Mouse (Mus musculus) skeletal muscle tissue, adult 2 months (tissue): ENCODE data around the gene Chmp5.
"Not testable (repeated sequence)": the region's sequence is repeated elsewhere in the genome, so short reads cannot be mapped to it uniquely, and the experiment has no call there.

Experiments used
- DNase-seq: peaks from one replicate; pipeline ENCODE4 v3.0.0-alpha.2; 2012; ENCODE audit warnings: low read depth, low spot score

Chmp5 gene

DNA sequence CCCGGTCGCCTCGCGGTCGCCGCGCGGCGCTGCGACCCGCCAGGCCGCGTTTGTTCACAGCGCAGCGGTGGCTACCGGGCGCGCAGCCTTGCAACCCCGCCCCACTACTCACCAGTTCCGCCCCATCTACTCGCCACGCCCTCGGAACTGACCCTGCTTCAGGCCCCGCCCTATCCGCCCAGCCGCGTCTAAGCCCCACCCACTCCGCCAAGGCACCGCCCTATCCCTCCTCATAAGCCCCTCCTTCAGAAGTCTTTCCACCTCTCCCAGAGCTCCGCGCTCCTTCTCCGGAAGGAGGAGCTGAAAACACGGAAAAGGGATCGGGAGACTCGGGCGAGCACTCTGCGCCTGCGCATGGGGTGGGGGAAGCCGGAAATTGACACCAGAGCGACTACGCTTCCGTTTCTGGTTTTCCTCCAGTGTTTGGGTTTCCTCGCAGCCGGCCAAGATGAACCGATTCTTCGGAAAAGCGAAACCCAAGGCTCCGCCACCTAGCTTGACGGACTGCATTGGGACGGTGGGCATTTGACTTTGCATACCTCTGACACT lies at the start of gene Chmp5, which contains the start of gene Bag1:
Chmp5 (plus strand) TSS at position 248 of the 549 bp plus-strand sequence.
Bag1 (minus strand) TSS at position 135 of the 549 bp plus-strand sequence.
- peak; percentile 99 for DNase-seq

DNA sequence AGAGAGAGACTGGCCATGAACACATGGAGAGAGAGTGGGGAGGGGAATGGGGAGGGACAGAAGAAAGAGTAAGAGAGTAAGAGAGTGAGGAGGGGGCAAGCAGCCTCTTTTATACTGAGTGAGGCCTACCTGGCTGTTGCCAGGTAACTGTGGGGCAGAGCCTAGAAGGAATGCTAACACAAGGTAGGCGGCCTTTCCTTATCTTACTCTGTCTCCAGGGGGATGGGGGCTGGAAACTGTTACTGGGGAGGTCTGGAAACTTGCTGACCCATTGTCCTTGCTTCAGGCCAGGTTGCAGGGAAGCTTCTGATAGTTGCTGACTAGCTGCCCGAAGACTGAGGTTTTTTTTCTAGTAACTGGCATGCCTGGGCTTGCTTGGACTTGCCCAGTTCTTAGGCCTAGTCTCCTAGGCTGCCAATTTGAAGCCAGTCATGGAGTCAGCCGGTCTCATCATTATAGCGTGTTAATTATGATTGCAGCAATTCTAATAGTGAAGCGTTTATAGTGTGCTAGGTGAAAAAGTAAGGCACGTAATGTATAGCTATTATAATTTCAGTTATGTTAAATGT lies 49.6 kb upstream of the Chmp5 start:
- no peak for DNase-seq

DNA sequence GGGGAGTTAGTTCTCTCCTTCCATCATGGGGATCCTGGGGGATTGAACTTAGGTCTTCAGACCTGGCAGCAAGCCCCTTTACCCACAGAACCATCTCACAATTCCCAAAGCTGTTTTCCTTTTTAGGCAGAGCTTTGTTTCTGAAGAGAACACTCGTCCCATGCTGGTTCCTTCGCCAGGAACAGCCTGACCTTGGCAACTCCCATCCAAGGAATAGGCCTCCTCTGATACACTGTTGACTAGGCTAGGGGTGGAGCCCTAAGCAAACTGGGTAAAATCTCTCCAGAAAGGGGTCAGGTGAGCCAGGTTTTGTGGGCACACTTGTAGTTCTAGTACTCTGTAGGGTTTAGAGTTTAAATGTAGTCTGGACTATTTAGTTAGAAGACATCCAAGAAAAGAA lies 48.9 kb upstream of the Chmp5 start:
- no peak for DNase-seq

DNA sequence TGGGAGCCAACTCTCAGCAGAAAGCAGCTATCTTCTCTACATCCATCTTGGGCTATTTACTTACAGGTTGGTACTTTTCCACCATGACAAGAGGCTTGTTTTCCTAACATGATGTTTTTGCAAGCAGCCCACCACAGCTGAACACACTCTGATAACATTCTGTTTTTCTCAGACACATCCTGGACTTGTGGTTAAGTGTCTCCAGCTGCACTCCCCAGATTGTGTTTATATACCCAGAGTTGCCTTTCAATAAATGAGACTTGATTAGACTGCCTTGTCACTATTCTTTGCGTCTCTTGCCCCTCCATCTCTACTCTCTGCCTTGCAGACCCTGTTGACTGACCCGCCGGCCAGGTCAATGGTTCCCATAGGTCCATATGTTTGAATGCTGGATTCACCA lies 48.1 kb upstream of the Chmp5 start:
- no peak for DNase-seq

DNA sequence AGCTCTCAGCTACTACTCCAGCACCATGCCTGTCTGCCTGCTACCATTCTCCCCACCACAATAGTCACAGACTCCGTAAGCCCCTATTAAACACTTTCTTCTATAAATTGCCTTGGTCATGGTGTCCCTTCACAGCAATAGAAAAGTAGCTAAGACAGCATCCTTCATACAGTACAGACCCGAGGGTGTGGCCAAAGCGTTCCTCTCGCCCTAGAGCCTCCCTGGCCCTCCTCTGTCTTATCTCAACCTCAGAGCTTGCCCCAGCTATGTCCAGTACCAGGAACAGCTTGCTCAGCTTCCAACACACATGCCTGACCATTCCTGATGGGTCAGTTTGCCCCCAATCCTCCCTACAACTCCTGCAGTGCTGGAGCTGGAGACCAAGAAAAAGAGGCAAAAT lies 47.6 kb upstream of the Chmp5 start:
- no peak for DNase-seq

DNA sequence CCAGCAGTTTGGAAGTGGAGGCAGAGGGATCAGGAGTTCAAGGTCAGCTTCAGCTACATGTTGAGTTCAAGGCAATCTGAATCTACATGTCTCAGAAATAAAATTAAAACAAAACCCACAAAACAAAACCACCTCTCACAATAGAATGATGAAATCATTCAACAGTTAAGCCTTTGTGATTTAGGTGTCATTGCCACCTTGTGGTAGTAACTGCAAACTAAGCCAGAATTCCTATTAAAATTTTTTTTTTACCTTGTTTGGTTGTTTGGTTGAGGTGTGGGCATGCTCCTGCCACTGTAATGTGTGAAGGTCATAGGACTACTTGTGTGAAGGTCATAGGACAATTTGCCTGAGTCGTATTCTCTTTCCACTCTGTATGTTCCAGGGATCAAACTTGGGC lies 41.9 kb upstream of the Chmp5 start:
- no peak for DNase-seq

DNA sequence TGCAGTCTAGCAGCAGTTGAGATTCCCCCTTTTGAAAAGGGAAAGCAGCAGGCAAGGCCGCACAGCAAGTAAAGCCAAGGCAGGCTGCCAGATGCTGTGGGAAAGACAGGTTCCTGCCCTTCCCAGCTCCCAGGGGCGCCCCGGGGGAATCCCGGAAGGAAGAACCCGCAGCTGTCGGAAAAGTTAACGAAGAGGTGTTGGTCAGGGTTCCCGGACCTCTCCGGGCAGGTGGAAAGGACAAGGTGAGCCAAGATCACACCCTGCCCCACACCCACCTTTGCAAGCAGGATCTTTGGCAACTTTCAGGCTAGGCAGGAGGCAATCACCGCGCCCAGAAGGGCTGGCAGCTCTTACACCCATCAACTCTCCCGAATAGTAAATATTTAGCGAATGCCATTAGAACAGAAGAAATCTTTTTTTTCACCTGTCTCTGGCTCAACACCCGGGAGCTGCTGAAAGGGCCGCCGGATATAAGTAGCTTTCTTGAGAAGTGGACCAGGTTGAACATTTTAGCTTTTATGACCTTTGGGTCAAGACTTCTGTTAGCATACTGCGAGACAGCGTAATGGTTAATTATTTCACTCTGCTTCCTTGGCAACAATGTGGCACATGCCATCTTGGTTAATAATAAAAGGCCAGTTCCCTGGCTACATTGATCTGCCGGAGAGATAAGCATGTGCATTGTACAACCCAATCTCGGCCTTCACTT lies 39.8 kb upstream of the Chmp5 start:
- DNase-seq, result no peak

DNA sequence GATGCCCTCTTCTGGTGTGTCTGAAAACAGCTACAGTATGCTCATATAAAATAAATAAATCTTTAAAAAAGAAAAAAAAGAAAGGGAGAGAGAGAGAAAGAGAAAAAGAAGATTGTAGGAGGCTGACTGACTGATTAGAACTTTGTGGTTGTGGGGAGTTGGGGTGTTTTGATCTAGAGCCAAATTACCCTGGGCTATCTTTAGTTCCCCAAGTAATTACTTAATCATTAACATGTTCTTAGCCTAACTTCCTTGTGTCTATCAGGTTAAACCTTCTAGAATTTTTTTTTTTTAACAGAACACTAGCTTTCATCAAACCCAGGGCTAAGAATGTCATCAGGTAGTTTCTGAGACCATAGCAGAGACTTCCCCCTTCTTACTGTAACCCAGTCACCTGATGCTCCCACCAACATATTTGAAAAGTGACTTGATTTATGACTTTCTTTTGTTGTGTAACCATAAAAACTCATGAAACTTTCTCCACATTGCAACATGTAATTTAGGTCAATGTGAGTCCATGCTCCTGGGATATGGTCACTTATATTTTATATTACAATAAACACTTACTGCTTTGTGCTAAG lies 33.8 kb upstream of the Chmp5 start:
- DNase-seq, result no peak

DNA sequence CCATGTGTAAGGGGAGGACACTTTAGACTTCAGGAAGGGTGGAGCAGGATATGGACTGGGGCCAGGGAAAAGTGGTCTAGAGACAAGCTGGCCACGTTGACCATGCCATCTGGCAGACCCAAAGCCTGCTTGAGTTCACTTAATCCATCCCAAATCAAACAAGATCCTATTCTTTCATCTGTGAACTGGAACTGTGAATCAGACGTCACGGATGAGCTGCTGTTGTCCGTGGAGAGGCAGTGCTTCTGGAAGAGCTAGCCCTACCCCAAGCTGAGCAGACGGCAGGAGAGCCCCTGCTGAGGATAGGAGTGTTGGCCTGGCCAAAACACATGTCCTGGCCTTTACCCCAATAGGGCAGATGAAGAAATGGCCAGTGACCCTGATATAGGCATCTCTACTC lies 32.3 kb upstream of the Chmp5 start:
- DNase-seq, result no peak

DNA sequence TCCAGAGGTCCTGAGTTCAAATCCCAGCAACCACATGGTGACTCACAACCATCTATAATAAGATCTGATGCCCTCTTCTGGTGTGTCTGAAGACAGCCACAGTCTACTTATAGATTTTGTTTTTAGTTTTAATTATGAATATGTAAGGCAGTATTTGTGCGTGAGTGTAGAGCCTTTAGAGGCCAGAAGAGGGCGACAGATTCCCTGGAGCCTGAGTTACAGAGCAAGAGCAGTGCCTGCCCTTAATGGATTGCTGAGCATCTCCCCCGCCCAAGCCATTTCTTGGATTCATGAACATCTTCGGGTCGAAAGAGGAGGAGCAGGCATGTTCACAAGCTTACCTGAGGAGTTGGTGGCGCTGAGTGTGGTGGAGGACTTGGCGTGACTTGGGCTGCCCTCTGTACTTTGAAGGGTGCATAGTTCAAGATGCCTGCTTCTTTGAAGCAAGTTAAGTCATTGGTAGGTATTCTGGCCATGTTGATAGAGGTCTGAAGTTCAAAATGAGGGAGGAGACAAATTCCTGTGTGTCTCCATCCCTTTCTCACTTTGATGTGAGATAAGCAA lies 31.5 kb upstream of the Chmp5 start:
- DNase-seq, result no peak

DNA sequence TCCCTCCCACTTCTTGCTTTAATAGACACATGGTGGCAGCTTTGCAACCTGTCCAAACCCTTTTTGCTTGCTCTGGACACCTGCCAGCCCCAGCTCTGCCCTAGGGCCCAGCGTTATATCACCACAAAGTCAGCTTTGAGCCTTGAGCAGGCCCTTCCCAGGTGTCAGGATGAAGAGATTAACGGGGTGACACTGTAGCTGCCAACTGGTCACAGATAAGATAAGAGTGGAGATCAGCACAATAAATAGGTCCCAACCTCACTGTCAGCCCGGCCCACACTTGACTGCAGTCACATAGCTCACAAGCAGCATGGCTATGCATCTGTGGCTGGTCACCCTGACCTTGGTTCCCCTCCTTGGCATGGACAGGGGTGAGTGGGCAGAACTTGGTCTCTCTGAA lies 28.4 kb upstream of the Chmp5 start, which contains the start of gene Spink4:
Spink4 (plus strand) TSS at position 268 of the 400 bp plus-strand sequence.
- DNase-seq, result no peak

DNA sequence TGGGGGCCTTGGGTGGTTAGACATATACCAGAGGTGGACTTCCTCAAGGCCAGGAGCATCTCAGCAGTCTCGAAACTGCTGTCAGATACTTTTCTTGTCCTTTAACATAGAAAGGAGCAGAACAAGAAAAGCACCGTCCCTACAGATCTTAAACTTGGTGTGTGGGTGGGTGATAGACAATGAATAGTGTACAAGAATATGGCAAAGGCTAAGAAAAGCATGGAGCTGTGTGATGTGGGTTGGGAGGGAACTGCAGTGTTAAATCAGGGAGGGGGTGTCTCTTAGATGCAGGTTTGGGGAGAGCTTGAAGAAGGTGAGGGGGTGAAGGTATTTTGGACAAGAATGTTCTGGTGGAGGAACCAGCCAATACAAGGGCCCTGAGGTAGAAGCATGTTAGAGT lies 27.6 kb upstream of the Chmp5 start:
- no peak for DNase-seq

DNA sequence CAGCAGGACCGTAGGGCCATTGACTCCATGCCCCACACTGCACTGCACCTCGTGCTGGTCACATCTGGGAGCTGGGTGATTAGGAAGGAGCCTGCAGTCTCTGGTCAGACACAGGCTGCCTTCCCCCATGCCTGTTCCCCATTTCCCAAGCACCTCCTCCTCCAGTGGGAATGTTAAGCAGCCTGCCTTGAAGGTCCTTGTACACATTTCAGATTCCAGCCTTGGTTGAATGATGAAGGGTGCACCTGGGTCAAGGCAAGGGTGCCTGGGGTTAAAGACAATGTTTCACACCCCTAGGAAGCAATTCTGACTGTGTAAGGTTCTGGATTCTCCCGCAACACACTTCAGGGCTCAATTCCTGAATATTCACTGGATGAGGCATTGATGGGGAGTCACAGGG lies 26.9 kb upstream of the Chmp5 start:
- DNase-seq, result no peak

DNA sequence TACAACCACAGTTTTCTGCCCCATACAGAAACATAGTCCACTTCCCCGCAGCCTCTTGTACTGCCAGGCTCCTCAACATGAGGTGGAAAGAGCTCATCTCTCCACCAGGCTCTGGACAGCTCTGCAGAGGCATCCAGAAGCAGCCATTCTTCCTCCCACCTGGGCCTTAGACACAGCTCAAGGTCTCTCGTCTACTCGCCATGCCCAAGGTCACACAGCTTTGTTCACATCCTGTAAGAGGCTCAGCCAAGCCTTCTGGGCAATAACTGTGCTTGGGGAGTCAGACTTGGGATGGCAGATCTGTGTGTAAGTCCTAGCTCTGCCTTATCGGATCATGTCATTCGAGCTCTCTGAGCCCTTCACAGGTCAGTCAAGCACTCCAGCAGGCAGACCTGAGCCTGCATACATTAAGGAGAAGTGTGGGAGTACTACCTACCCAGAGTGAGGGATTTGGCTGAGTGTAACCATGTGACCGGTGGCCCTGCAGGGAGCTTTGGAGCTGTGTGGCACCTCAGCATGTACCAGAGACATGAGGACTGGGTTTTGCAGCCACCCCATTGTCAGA lies 25.0 kb upstream of the Chmp5 start:
- no peak for DNase-seq

DNA sequence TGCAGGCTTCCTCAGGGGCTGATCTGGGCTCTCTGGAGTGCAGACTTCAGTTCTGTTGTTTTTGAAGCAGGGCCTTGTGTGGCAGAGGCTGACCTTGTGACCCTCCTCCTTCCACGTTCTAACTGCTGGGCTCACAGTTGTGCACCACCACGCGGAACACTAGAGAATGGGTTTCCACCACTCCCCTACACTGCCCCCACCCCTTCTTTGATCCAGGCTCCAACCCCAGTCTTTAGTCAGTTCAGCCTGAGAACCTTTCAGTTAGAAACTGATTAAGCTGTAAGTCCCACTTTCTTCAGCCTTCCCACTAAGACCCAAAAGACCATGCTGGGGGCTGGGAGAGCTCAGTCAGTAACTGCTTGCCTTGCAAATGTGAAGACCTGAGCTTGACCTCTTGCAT lies 22.6 kb upstream of the Chmp5 start:
- DNase-seq, result no peak

DNA sequence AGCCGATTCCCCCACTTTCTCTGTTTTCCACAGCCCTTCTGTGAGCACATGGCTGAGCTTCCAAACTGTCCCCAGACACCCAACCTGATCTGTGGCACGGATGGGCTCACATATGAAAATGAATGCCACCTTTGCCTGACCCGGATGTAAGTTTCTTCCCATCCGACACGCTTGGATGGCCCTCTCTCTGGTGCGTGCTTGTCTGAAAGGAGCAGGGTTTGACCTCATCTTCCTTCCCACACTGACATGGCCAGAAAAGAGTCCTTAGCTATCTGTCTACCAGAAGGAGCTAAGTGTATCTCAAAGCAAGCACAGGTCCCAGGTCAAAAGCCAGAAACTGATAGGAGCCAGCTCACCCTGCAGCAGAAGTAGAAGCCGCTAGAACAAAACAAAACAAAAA lies 19.2 kb upstream of the Chmp5 start:
- DNase-seq, result no peak

DNA sequence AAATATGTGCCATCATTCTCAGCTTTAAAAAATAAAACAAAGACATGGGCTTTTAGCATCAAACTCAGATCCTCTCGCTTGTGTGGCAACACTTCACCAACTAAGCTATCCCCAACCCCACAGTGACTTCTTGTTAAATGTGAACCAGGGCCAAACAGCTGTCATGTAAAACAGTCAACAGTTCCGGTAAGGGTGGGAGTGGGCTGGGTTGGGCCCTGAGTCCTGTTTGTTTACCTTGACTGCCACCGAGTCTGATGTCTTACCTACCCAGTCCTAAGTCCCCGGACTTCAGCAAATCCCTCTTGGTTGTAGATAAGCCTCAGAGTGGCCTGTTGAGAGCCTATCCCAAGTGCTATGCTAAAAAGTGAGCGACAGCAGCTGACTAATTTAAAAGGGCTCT lies 14.5 kb upstream of the Chmp5 start:
- DNase-seq, result no peak

DNA sequence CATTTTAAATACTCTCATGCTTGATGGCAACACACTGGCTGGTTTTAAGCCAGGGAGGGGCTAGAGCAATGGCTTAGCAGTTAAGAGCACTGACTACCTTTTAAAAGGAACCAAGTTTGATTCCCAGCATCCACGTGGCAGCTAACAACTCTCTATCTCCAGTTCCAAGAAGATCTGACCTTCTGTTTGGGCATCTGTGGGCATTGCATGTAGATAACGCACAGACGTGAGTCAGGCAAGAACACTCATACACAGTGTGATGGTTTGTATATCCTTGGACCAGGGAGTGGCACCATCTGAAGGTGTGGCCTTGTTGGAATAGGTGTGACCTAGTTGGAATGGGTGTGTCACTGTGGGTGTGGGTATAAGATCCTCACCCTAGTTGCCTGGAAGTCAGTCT lies 13.8 kb upstream of the Chmp5 start:
- not testable (repeated sequence) for DNase-seq

DNA sequence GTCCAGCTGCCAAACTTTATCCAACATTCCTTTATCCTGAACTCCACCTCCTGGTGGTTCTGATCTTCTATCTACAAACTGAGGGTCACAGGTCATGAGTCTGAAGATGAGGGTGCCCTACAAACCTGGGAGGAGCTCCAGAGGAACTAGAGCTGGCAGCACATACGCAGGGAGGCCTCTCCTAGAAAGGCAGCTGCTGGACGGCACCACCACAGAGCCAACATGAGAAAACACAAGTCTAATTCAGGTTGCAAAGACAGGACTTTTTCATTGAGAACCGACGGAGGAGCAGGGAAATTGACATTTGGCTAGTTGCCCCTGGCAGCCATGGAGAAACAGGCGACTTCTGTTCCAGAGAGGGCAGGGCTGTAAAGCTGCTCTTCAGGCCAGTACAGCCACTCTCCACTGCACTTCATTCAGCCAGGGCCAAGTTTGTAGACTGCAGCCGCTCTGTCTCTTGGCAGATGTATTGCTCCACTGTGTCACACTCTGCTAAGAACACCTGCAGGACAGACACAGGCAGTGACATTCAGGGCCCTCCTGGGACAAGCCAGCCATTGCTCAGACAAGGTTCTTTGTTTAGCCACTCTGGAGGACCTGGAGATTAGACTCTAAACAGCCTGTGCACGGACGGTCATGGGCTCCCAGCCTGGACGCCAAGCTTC lies 11.9 kb upstream of the Chmp5 start:
- peak; percentile 31 for DNase-seq

DNA sequence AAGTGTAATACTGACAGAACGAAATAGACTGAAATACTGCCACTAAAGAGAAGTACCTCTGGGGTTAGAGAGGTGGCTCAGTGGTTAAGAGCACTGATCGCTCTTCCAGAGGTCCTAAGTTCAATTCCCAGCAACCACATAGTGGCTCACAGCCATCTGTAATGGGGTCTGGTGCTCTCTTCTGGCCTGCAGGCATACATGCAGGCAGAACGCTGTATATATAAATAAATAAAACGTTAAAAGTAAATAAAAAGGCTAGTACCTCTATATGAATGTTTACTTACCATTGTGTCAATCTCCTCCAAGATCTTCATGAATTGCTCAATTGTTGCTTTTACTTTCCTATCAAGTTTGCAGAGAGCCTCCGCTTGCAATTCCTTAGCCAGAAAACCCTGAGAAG lies 9.4 kb upstream of the Chmp5 start:
- no peak for DNase-seq

DNA sequence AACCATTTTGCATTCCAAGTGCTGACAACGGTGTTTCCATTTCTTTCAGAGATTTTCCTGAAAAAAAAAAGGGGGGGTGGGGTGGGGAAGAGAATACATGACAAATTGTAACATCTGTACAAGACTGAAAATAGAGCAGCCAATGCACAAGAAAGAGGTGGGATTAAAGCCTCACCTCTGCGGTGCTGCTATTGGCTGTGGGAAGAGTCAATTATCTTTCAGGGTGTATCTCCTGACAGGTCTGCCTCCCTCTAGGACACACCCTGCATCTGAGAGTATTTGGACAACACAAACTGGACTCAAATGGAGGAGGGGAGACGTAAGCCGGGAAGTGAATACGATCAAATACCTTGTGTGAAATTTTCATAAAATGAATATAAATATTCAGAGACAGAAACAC lies 4.6 kb upstream of the Chmp5 start:
- no peak for DNase-seq
